ENCODE assay signal across 8 mouse cellular contexts in the genomic region with DNA sequence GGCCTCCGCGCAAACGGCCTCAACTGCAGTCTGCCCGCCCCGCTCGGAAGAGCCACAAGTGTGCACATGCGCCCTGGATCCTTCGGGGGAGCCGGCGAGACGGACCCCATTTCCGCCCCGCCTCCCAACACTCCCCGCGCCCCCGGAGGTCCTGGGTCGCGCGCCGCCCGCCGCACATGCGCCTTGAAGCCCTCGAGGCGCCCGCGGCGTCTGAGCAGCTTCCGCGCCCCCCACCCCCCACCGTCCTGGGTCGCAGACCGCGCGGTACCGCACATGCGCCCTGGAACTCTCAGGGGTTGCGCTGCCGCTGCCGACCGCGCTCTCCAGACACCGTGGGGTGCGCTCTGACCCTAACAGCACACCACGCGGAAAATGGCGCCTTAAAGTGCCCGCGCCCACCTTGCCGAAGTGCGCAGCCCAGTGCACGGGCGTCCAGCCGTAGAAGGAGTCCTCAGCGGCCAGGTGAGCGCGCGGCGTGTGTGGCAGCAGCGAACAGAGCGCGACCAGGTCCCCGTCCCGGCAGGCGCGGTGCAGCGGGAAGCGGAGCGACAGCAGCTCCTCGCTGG. TPM values are rescaled to one million over a fixed set of nuclear protein-coding genes. Genes with fewer than 3 reads are reported as not detected.
DNase-seq lines count a peak whose midpoint lies in the region; ATAC-seq and TF ChIP-seq lines count a peak whose summit lies in the region.

No protein-coding gene starts in this region.

- peak; percentile 43 for DNase-seq in c-Kit-negative CD71-positive TER-119-positive erythroid progenitor cells, embryonic 14.5 days (ENCODE audit: low read depth, low spot score)
- peak; percentile 87 for DNase-seq in forebrain, embryonic 10.5 days (ENCODE audit: extremely low spot score, low spot score)
- peak; percentile 87 to 92 for DNase-seq in kidney, postnatal 25 days
- DNase-seq in telencephalon, adult 2 months (ENCODE audit: low read depth, low spot score) = peak; percentile 73

- H3K9me3 ChIP-seq in E14TG2a.4 (ENCODE audit: low read length) = no peaks in the 10 kb centered on the region
- H3K9me3 ChIP-seq in forebrain, embryonic 10.5 days = no peaks in the 10 kb centered on the region
- H3K9me3 ChIP-seq in heart, embryonic 15.5 days (replicated peaks) = no peaks in the 10 kb centered on the region
- no peaks in the 10 kb centered on the region for H3K9me3 ChIP-seq in liver, embryonic 15.5 days (replicated peaks)
- H3K9me3 ChIP-seq in neural tube, embryonic 13.5 days = no peaks in the 10 kb centered on the region

- H3K27ac ChIP-seq in forebrain, embryonic 10.5 days = peak overlapping the region; percentile 99
- peak overlapping the region; percentile 99 for H3K27ac ChIP-seq in heart, embryonic 15.5 days
- peak overlapping the region; percentile 94 for H3K27ac ChIP-seq in liver, embryonic 15.5 days (replicated peaks)
- H3K27ac ChIP-seq in neural tube, embryonic 13.5 days (replicated peaks) = peak overlapping the region; percentile 99

- peak overlapping the region; percentile 88 for H3K4me2 ChIP-seq in heart, embryonic 15.5 days
- H3K4me2 ChIP-seq in liver, embryonic 15.5 days = peak overlapping the region; percentile 98
- H3K4me2 ChIP-seq in neural tube, embryonic 13.5 days = peak overlapping the region; percentile 76

- no peaks in the 10 kb centered on the region for H3K27me3 ChIP-seq in E14TG2a.4 (ENCODE audit: insufficient read depth, low read length)
- no peaks in the 10 kb centered on the region for H3K27me3 ChIP-seq in forebrain, embryonic 10.5 days (ENCODE audit: poor library complexity, severe bottlenecking)
- no peaks in the 10 kb centered on the region for H3K27me3 ChIP-seq in heart, embryonic 15.5 days
- H3K27me3 ChIP-seq in liver, embryonic 15.5 days = no peaks in the 10 kb centered on the region
- no peaks in the 10 kb centered on the region for H3K27me3 ChIP-seq in neural tube, embryonic 13.5 days

- H3K4me1 ChIP-seq in E14TG2a.4 (replicated peaks; ENCODE audit: low read depth, low read length) = peaks cover 70% of the 10 kb centered on the region
- peaks cover 44% of the 10 kb centered on the region for H3K4me1 ChIP-seq in forebrain, embryonic 10.5 days
- peaks cover 42% of the 10 kb centered on the region for H3K4me1 ChIP-seq in heart, embryonic 15.5 days (replicated peaks)
- peaks cover 45% of the 10 kb centered on the region for H3K4me1 ChIP-seq in liver, embryonic 15.5 days (replicated peaks)
- peaks cover 40% of the 10 kb centered on the region for H3K4me1 ChIP-seq in neural tube, embryonic 13.5 days (replicated peaks)

- peak overlapping the region; percentile 89 for H3K9ac ChIP-seq in heart, embryonic 15.5 days
- H3K9ac ChIP-seq in liver, embryonic 15.5 days = peak overlapping the region; percentile 84
- H3K9ac ChIP-seq in neural tube, embryonic 13.5 days = peak overlapping the region; percentile 97

- peak; percentile 79 for ATAC-seq in heart, embryonic 15.5 days (replicated peaks; ENCODE audit: insufficient number of reproducible peaks, insufficient read depth, low FRiP score, low read depth)
- ATAC-seq in liver, embryonic 15.5 days (ENCODE audit: insufficient read depth) = peak; percentile 44
- peak; percentile 91 for ATAC-seq in neural tube, embryonic 13.5 days (ENCODE audit: low read depth)

- H3K4me3 ChIP-seq in E14TG2a.4 (replicated peaks; ENCODE audit: low read length) = peak overlapping the region; percentile 99
- peak overlapping the region; percentile 79 for H3K4me3 ChIP-seq in forebrain, embryonic 10.5 days
- peak overlapping the region; percentile 88 for H3K4me3 ChIP-seq in heart, embryonic 15.5 days
- H3K4me3 ChIP-seq in liver, embryonic 15.5 days (replicated peaks) = peak overlapping the region; percentile 94
- peak overlapping the region; percentile 95 for H3K4me3 ChIP-seq in neural tube, embryonic 13.5 days

- WGBS in forebrain, embryonic 10.5 days = under 1% methylated on average over 70 of the region's 70 CpGs
- WGBS in heart, embryonic 15.5 days = under 1% methylated on average over 70 of the region's 70 CpGs
- WGBS in liver, embryonic 15.5 days (ENCODE audit: insufficient replicate concordance) = under 1% methylated on average over 70 of the region's 70 CpGs
- WGBS in neural tube, embryonic 13.5 days = under 1% methylated on average over 68 of the region's 70 CpGs

- H3K36me3 ChIP-seq in E14TG2a.4 (ENCODE audit: insufficient read depth, low read length) = peaks cover 51% of the 10 kb centered on the region
- H3K36me3 ChIP-seq in forebrain, embryonic 10.5 days (replicated peaks) = peaks cover 54% of the 10 kb centered on the region
- peaks cover 19% of the 10 kb centered on the region for H3K36me3 ChIP-seq in heart, embryonic 15.5 days
- peaks cover 20% of the 10 kb centered on the region for H3K36me3 ChIP-seq in liver, embryonic 15.5 days (replicated peaks)
- H3K36me3 ChIP-seq in neural tube, embryonic 13.5 days = peaks cover 26% of the 10 kb centered on the region

- no peak for TF ChIP-seq CTCF in E14TG2a.4 (conservative IDR thresholded peaks at IDR 0.05; ENCODE audit: low read length)

RNA-seq across cellular contexts. Expression of a gene that starts 0.5 kb away (rescaled TPM):
- polyA plus RNA-seq in forebrain, embryonic 10.5 days (2016; fragmentation: Nextera tagmentation; extraction: Ambion mirVana) = 127 and 129 TPM in 2 replicates
- 57.4 and 70.0 TPM in 2 replicates for polyA plus RNA-seq in heart, embryonic 15.5 days (2015; fragmentation: Nextera tagmentation; extraction: Ambion mirVana)
- polyA plus RNA-seq in liver, embryonic 15.5 days (2015; fragmentation: Nextera tagmentation; extraction: Ambion mirVana) = 22.1 and 23.7 TPM in 2 replicates
- polyA plus RNA-seq in neural tube, embryonic 13.5 days (2015; fragmentation: Nextera tagmentation; extraction: Ambion mirVana) = 79.2 and 81.6 TPM in 2 replicates

Comparison
In these comparisons a context has a peak if more than half of its experiments do, and no peak if none do; other contexts are left out.
1. Peak in every context shown above with its lines: DNase-seq, ATAC-seq, H3K4me3 ChIP-seq and H3K27ac ChIP-seq.